Mouse (Mus musculus) spleen, adult 2 months (tissue): Measurements from ENCODE around the gene Rdh16f1.
"Not testable (repeated sequence)": the region's sequence is repeated elsewhere in the genome, so short reads cannot be mapped to it uniquely, and the experiment has no call there.

Source experiments
- CTCF ChIP-seq: fragments of 200-500 bp; IDR thresholded peaks from 2 replicates; pipeline ENCODE4 v1.5.1; 2011; ENCODE audit warnings: mild to moderate bottlenecking, inconsistent platforms; ENCODE audit not compliant: insufficient read depth, insufficient read length, insufficient replicate concordance; ENCODE audit errors: extremely low read depth
- POLR2A ChIP-seq: fragments of 200-500 bp; IDR thresholded peaks from 2 replicates; pipeline ENCODE4 v1.6.1; 2011; ENCODE audit warnings: low read depth, low read length, inconsistent platforms

- not testable (repeated sequence) for TF ChIP-seq CTCF, POLR2A
Measured at GRCm38 (mm10) chr10:127837793-127838192, 78.2 kb downstream of the Rdh16f1 start.
